Mouse (Mus musculus): ENCODE data around the gene Id1. TPM values are rescaled to one million over a fixed set of nuclear protein-coding genes. Genes with fewer than 3 reads are reported as not detected.

Id1 gene
- polyA plus RNA-seq, 1 experiment from 2014 or later: 70.7 TPM

DNA sequence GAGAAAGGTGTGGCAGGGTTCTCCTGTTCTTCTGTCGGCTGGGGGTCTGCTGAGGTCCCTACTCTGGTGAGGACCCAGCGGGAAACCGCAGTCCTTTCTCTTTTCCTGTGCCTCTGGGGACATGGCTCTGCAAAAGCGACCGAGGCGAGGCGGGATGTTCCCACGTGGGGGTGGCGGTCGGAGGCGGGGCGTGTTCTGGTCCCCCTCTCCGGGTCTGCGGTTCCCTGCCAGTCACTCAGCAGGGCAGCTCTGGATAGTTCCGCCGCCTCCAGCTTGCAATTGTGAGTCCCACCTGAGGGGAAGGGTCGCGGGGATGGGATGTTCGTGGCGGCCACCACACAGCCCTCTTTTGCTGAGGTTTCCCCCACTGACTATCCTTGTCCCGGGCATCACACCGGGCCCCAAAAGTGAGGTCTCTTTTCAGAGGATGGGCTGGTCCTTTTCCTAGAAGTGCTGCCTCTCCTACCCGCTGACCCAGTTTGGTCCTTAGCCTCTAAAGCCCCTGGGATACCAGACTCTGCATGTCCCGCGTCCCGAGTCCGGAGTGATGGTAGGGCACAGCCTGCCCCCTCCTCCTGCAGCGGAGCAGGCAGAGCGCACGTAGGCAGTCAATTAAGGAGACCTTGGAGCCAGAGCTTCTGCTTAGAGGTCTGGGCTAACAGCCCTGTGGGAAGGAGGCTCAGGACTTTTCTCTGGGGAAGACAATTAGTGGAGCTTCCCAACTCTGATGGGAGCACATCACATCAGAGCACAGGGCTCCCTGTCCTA is 18.1 kb downstream of the Id1 start, which contains the start of gene Cox4i2:
Gene Cox4i2 (plus strand): TSS at position 230 of the 768 bp plus-strand sequence.
- Histone ChIP-seq H3K9me3 (ENCODE audit: control insufficient read depth, low read length) (no peaks in the 10 kb centered on the region), H3K27me3 (ENCODE audit: control insufficient read depth, insufficient read depth, low read length) (no peaks in the 10 kb centered on the region; the same call in none of the 2 replicates), H3K4me3 (ENCODE audit: low read depth, low read length) (peak within 1 kb of the TSS; percentile 11; the same call in 1 of the 2 replicates), H3K9ac (ENCODE audit: low read length) (peak within 1 kb of the TSS; percentile 35), H3K36me3 (ENCODE audit: control insufficient read depth, insufficient read depth, low read length) (no peaks in the 10 kb centered on the region), H3K27ac (ENCODE audit: low read depth, low read length) (no peak within 1 kb of the TSS), H3K4me1 (ENCODE audit: control insufficient read depth, insufficient read depth, low read length) (peaks cover 6% of the 10 kb centered on the region; the same call in 1 of the 2 replicates), H3K4me2 (peak within 1 kb of the TSS; percentile 29)
- no peak for DNase-seq (ENCODE audit: low spot score, missing footprints)
- WGBS: 4% methylated on average over 30 of the region's 30 CpGs
- peak; percentile 30; the same call in 1 of the 2 replicates for ATAC-seq (ENCODE audit: low FRiP score)

DNA sequence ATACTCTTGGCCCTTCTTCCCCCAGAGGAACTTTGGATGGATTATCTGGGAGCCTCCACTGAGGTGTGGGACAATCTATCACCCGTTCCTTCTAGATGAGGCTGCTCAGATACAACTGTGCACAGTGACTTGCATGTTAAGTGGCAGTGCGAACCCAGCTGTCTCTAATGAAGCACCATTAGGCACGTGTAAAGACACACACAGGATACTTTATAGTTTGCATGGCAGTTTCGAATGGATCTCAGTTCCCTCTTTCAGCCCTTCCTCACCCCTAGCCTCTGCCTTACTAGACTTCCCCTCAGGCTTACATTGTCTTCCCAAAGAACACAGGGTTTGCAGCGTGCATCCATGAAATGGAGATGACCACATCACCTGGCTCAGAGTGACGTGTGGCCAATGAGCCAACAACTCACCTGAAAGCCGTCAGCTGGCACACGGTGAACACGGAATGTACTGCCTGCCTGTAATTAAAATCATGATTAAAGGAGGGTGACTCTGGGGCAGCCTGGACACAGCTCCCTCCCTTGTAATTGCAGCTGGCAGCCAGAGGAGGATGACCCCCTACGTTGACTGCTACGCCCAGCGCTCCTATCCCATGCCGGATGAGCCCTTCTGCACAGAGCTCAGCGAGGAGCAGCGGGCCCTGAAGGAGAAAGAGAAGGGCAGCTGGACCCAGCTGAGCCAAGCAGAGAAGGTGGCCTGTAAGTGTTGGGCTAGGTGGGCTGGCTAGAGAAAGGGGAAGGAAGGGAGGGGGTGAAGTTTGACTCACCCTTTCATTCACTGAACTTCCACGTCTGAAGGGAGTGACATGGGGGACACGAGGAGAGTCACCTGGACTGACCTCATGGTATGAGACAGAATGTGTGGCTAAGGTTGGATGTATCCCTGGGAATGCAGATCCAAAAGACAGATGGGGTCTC is 20.7 kb downstream of the Id1 start:
- 68% methylated on average over 17 of the region's 17 CpGs for WGBS
- no peak for ATAC-seq (ENCODE audit: low FRiP score)
- peaks cover 6% of the 10 kb centered on the region; the same call in 1 of the 2 replicates for H3K4me1 ChIP-seq (ENCODE audit: control insufficient read depth, insufficient read depth, low read length)
- H3K4me3 ChIP-seq (ENCODE audit: low read depth, low read length): no peak overlapping the region
- H3K9ac ChIP-seq (ENCODE audit: low read length): no peak overlapping the region
- no peaks in the 10 kb centered on the region for H3K36me3 ChIP-seq (ENCODE audit: control insufficient read depth, insufficient read depth, low read length)
- no peak overlapping the region for H3K27ac ChIP-seq (ENCODE audit: low read depth, low read length)
- no peaks in the 10 kb centered on the region; the same call in none of the 2 replicates for H3K27me3 ChIP-seq (ENCODE audit: control insufficient read depth, insufficient read depth, low read length)
- H3K9me3 ChIP-seq (ENCODE audit: control insufficient read depth, low read length): no peaks in the 10 kb centered on the region
- no peak overlapping the region for H3K4me2 ChIP-seq
- DNase-seq (ENCODE audit: low spot score, missing footprints): no peak

DNA sequence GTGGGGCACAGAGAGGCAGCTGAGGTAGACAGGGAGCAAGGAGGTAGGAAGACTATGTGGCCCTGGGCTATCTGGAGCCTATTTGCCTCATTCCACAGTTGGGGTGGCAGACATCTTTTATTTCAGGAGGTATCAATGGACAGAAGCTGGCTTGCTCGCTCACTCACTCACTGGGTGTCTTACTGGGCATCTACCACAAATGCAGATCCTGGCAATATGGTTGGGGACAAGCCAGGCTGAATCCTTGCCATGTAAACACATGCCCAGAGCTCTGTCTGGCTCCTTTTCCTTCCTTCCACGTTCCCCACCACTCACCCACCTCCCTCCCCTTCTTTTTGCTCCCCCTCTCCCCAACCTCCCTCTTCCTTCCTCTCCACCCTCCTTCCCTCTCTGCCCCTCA is 21.4 kb downstream of the Id1 start:
- no peaks in the 10 kb centered on the region for H3K9me3 ChIP-seq (ENCODE audit: control insufficient read depth, low read length)
- H3K4me3 ChIP-seq (ENCODE audit: low read depth, low read length): no peak overlapping the region
- H3K36me3 ChIP-seq (ENCODE audit: control insufficient read depth, insufficient read depth, low read length): no peaks in the 10 kb centered on the region
- DNase-seq (ENCODE audit: low spot score, missing footprints): no peak
- H3K27ac ChIP-seq (ENCODE audit: low read depth, low read length): no peak overlapping the region
- no peaks in the 10 kb centered on the region; the same call in none of the 2 replicates for H3K27me3 ChIP-seq (ENCODE audit: control insufficient read depth, insufficient read depth, low read length)
- 60% methylated on average over 2 of the region's 2 CpGs for WGBS
- ATAC-seq (ENCODE audit: low FRiP score): no peak
- H3K4me2 ChIP-seq: no peak overlapping the region
- peaks cover 6% of the 10 kb centered on the region; the same call in 1 of the 2 replicates for H3K4me1 ChIP-seq (ENCODE audit: control insufficient read depth, insufficient read depth, low read length)
- no peak overlapping the region for H3K9ac ChIP-seq (ENCODE audit: low read length)

DNA sequence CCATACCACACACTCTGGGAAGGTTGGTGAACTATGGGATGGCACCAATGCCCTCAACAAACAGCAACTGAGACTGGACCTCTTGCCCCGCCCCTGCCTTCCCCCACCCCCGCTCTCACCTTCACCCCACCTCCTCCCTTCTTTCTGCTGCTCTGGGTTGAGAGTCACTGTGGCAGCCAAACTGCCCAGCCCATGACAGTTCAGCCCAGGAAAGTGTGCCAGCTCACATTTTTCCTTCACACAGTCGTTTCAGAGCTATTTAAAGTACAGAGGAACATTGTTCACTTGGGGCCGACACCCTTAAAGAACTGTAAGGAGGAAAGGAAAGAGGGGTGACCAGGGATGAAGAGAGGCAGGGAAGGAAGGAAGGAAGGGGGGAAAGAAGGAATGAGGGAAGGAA is 22.3 kb downstream of the Id1 start:
- Histone ChIP-seq H3K27me3 (ENCODE audit: control insufficient read depth, insufficient read depth, low read length) (no peaks in the 10 kb centered on the region; the same call in none of the 2 replicates), H3K27ac (ENCODE audit: low read depth, low read length) (no peak overlapping the region), H3K4me3 (ENCODE audit: low read depth, low read length) (no peak overlapping the region), H3K4me2 (no peak overlapping the region), H3K9me3 (ENCODE audit: control insufficient read depth, low read length) (no peaks in the 10 kb centered on the region), H3K4me1 (ENCODE audit: control insufficient read depth, insufficient read depth, low read length) (peaks cover 6% of the 10 kb centered on the region; the same call in 1 of the 2 replicates), H3K36me3 (ENCODE audit: control insufficient read depth, insufficient read depth, low read length) (no peaks in the 10 kb centered on the region), H3K9ac (ENCODE audit: low read length) (no peak overlapping the region)
- no peak for ATAC-seq (ENCODE audit: low FRiP score)
- 60% methylated on average over 4 of the region's 4 CpGs for WGBS
- no peak for DNase-seq (ENCODE audit: low spot score, missing footprints)

DNA sequence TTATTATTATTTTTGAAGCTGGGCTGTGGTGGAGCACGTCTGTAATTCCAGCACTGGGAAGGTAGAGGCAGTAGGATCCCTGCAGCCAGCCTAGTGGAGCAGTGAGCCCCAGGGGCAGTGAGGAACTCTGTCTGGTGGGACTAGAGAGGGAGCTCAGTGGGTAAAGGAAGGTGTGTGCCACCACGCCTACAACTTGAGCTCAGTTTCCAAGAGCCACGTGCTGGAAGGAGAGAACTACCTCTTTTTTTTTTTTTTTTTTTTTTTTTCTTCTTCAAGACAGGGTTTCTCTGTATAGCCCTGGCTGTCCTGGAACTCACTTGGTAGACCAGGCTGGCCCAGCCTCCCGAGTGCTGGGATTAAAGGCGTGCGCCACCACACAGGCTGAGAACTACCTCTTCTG is 27.3 kb downstream of the Id1 start:
- DNase-seq (ENCODE audit: low spot score, missing footprints) (no peak), ATAC-seq (ENCODE audit: low FRiP score) (no peak)
- H3K36me3 ChIP-seq (ENCODE audit: control insufficient read depth, insufficient read depth, low read length): no peaks in the 10 kb centered on the region
- 78% methylated on average over 6 of the region's 6 CpGs for WGBS
- peaks cover 10% of the 10 kb centered on the region for H3K4me1 ChIP-seq (ENCODE audit: control insufficient read depth, insufficient read depth, low read length)
- H3K4me3 ChIP-seq (ENCODE audit: low read depth, low read length): no peak overlapping the region
- no peaks in the 10 kb centered on the region for H3K9me3 ChIP-seq (ENCODE audit: control insufficient read depth, low read length)
- no peak overlapping the region for H3K9ac ChIP-seq (ENCODE audit: low read length)
- H3K27me3 ChIP-seq (ENCODE audit: control insufficient read depth, insufficient read depth, low read length): no peaks in the 10 kb centered on the region
- H3K4me2 ChIP-seq: no peak overlapping the region
- H3K27ac ChIP-seq (ENCODE audit: low read depth, low read length): no peak overlapping the region

DNA sequence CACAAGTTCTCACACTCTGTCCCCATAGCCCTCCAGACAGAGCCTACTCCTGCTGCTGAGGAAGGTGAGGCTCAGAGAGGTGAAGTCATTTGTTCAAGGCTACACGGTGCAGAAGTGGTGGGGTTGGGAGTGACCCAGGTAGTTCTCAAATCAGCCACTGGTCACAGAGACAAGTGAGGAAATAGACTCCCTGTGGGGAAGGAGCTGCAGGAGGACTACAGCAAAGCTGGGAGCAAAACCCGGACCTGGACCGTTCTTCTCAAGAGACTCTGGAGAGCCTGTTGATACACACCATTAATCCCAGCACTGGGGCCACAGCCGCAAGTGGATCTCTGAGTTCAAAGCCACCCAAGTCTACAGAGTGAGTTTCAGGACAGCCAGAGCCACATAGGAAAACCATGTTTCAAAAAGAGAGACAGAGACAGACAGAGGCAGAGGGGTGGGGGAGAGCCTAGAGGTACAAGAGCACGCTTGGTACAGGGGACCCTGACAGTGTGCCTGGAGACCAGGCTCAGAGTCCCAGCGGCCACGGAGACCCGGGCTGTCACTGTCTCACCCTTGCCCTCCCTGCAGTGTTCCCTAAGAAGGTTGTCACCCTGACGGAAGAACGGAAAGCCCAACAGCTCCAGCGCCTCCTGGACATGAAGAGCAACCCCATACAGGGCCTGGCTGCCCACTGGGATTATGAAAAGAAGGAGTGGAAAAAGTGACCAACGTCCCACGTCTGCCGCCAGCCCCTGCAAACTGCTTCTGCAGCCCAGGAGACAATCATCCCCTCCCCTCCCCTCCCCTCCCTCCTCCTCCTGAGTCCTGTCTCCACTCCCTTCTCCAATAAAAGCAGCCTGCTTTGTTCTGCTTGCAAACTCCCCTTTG is 28.4 kb downstream of the Id1 start:
- H3K36me3 ChIP-seq (ENCODE audit: control insufficient read depth, insufficient read depth, low read length): no peaks in the 10 kb centered on the region
- DNase-seq (ENCODE audit: low spot score, missing footprints) (peak; percentile 88), ATAC-seq (ENCODE audit: low FRiP score) (peak; percentile 29)
- no peak overlapping the region for H3K27ac ChIP-seq (ENCODE audit: low read depth, low read length)
- no peaks in the 10 kb centered on the region for H3K27me3 ChIP-seq (ENCODE audit: control insufficient read depth, insufficient read depth, low read length)
- H3K9me3 ChIP-seq (ENCODE audit: control insufficient read depth, low read length): no peaks in the 10 kb centered on the region
- H3K9ac ChIP-seq (ENCODE audit: low read length): peak overlapping the region; percentile 36; the same call in 1 of the 2 replicates
- WGBS: 2% methylated on average over 14 of the region's 14 CpGs
- H3K4me2 ChIP-seq: peak overlapping the region; percentile 38
- no peak overlapping the region for H3K4me3 ChIP-seq (ENCODE audit: low read depth, low read length)
- H3K4me1 ChIP-seq (ENCODE audit: control insufficient read depth, insufficient read depth, low read length): peaks cover 10% of the 10 kb centered on the region

DNA sequence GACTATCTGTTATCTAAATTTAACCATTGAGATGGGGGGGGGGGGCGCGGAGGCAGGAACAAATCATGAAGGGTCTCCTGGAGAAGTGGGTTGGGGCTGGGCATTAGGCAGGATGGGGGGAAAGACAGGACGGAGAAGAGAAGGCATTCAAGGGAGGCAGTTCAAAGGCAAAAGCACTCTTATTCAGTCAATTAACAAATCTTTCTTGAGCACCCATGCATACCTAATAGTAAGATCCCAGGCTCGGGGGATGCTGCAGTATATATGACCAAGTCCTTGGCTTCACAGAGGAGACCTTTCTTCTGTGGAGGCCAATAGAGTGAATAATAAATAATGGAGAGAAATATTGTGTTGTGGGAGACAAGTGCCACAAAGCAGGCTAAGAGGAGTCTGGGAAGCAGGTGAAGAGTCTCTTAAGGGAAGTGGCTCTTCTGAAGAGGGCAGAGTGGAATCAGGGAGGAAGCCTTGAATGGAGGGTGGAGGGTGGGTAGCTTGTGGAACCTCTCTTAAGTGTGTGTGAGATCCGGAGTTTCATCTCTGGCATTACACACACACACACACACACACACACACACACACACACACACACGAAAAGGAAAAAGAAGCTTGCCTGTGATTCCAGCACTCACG is 29.1 kb downstream of the Id1 start:
- Histone ChIP-seq H3K4me2 (peak overlapping the region; percentile 38; the same call in 1 of the 2 replicates), H3K36me3 (ENCODE audit: control insufficient read depth, insufficient read depth, low read length) (no peaks in the 10 kb centered on the region), H3K4me1 (ENCODE audit: control insufficient read depth, insufficient read depth, low read length) (peaks cover 10% of the 10 kb centered on the region), H3K27ac (ENCODE audit: low read depth, low read length) (no peak overlapping the region), H3K9me3 (ENCODE audit: control insufficient read depth, low read length) (no peaks in the 10 kb centered on the region), H3K9ac (ENCODE audit: low read length) (peak overlapping the region; percentile 36; the same call in 1 of the 2 replicates), H3K27me3 (ENCODE audit: control insufficient read depth, insufficient read depth, low read length) (no peaks in the 10 kb centered on the region), H3K4me3 (ENCODE audit: low read depth, low read length) (no peak overlapping the region)
- DNase-seq (ENCODE audit: low spot score, missing footprints): no peak
- 0 out of 2 replicates have a peak, but pooled peaks have one; percentile 5 for ATAC-seq (ENCODE audit: low FRiP score)
- WGBS: 34% methylated on average over 7 of the region's 7 CpGs

Data from midbrain, embryonic 11.5 days (tissue).